Mouse (Mus musculus): ENCODE data around the gene Fam53b. TPM values are rescaled to one million over a fixed set of nuclear protein-coding genes. Genes with fewer than 3 reads are reported as not detected.

Gene Fam53b
- polyA plus RNA-seq, 1 experiment = 11.2 TPM

DNA sequence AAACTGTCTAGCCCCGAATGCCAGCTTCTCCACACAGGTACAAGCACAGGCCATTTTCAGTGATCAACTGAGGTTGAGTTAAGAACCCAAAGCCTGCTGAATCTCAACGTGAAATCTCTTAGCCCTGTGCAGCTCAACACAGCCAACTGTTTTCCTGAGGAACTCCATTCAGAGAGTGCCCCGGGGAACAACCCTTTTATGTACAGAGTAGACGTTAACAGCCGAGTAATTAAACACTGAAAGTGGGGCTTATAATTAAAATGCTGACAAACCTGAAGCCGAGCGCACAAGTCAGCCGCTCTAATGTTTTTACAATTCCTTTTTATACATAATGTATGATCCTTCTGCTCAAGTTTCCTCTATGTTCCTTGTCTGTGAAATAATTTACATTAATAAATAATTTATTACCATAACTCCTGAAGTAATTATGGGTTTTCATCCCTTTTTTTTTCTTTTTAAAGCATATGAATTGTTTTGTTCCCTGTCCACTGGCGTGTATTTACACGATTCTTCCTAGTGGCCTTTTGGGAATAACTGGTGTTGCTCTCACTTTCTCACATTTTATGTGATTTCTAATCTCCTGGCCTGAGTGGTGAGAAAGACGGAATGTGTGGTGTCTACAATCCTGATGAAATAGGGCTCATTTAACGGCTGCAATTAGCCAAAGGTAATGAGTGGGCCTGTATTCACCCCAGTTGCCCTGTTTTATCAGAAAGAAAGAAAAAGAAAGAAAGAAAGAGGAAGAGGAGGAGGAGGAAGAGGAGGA lies 46.3 kb downstream of the Fam53b start:
- DNase-seq (ENCODE audit: low spot score) = no peak

DNA sequence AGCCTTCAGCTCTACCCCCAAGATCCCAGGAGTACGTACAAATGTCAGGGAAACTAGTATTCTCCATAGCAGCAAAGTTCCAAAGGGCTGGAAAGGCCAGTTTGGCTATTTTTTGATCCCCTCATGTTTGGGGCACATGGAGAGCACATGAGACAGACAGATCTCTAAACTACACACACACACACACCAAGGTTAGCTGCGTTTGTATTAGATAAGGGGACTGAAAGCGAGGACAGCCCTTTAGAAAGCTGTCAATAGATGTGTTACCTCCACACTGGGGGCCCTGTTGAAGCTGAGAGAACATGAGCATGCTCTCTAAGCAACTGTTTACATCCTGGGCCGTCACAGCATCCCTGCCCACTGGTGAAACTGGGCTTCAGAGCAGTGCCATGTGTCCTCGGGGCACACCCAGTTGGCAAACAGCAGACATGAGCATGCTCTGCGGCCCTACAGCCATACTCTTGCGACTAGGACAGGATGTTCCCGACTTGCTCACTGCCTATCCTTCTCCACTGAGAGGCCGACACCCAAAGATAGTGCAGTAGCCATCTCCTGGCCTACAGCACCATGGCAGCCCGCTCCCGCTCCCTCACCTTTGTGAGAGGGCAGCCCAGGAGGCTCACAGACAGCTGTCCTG lies 47.3 kb downstream of the Fam53b start:
- DNase-seq (ENCODE audit: low spot score) = no peak

DNA sequence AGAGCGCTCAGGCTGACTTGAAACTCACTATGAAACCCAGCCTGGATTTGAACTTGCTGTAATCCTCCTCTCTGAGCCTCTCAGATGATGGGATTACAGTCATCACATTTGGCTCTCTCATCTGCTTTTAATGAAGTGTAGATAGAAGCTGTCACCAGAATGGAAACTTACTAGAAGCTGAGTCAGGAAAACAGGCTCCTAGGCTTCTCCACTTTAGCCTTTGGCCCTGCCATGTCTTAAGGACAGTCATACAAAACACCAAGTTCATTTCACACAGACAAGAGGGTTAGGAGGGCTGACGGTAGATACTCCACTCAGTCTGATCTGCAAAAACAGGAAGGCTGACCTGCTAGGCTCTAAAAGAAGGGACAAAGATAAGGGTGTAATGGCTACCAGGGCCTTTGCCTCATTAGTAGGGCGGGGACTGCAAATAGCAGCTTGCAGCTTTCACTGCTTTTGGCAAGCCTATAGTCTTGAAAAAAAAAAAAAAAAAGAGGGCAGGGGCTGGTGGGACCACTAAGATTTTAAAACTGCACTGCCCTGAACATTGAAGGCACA lies 48.0 kb downstream of the Fam53b start:
- DNase-seq (ENCODE audit: low spot score) = no peak

DNA sequence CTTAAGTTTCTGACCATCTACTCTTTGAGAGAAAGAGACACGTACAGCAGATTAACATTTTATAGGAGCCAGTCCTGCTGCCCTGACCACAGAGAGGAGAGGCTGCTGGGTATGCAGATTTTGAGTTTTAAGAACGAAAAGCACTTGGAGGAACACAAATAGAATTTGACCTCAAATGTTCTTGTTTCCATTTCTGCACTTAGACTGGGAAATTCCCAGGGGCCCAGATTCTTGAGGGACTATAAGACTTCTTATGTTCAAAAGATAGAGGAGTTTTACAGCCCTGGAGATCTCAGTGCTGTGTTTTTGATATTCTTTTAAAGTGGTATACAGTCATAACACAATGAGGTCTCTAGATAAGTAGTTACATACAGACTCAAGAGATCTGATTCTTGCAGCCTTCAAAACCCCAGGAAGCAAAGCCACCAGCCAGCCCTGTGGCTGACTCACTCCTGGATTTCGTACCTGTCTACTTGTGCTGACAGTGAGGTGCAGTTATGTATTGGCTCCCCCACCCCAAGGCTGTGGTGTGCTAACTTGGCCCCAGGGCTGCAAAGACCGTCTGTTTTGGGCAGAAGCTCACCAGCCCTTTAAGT lies 48.7 kb downstream of the Fam53b start:
- DNase-seq (ENCODE audit: low spot score) = no peak

DNA sequence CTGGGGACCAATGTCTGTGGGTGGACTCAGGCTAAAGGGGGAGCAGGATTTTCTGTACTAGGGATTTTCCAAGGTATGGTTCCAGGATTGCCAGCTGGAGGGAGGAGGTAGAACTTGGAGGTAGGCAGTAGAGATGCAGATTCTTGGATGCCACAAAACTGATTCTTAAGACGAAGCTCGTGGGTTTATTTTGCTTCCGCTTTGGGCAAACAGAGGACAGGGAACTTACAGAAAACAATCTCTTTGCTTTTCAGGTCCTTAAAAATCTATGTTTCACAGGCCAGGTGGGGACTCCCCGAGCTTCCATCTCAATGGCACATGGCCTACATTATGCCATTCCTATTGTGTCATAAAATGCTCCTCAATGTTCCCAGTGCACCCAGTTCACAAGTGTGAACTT lies 49.4 kb downstream of the Fam53b start:
- no peak for DNase-seq (ENCODE audit: low spot score)

DNA sequence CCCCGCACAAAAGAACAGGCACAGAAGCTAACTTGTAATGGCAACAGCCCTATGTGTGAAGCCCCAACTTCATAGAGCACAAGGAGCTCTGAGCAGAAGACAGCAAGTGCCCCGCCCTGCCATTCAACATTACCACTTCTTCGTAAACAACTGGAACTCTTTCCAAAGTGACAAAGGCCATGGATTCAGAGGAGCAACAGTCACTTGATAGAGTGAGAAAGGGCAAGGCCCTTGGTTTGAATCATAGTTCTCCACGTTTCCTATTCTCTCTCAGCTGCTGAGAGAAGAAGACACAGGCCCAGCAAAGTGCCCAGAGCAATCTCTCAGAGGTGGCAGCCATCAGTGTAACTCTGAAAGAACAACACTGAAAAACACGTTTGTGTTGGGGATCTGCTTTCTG lies 49.8 kb downstream of the Fam53b start:
- no peak for DNase-seq (ENCODE audit: low spot score)

DNA sequence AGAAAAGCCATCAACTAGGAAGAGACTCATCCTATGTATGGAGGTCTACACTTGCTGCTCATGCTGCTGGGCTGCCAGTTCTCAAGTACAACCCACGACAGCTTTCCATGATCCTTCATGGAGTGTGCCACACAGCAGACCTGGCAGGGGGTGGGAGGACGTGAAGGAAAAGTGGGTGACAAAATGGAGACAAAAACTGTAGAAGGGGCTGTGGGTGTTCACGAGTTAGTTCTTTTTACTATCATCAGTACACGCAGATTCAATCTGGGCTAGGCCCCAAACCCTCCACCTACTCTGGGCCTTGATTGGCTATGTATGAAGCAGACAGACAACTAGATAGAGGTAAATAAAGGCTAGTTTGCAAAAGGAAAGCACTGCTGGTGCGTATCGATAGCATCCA lies 50.3 kb downstream of the Fam53b start:
- DNase-seq (ENCODE audit: low spot score) = no peak

DNA sequence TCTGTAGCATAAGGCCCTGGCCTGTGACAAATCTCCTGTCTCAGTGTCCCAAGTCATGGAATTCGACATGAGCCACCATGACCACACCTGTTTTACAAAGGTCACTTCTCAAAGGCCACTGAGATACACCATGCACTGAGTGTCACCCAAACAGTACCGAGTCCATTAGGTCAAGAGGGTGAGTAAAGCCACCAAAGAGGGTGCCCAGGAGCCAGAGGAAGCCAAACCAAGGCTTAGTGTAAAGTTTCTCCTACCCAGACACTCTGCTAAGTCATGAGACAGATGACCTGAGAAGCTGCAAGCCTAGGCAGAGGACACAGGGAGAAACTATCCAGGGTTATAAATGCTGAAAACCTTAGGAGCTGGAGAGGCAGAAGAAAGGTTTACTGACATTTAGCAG lies 52.3 kb downstream of the Fam53b start:
- no peak for DNase-seq (ENCODE audit: low spot score)

DNA sequence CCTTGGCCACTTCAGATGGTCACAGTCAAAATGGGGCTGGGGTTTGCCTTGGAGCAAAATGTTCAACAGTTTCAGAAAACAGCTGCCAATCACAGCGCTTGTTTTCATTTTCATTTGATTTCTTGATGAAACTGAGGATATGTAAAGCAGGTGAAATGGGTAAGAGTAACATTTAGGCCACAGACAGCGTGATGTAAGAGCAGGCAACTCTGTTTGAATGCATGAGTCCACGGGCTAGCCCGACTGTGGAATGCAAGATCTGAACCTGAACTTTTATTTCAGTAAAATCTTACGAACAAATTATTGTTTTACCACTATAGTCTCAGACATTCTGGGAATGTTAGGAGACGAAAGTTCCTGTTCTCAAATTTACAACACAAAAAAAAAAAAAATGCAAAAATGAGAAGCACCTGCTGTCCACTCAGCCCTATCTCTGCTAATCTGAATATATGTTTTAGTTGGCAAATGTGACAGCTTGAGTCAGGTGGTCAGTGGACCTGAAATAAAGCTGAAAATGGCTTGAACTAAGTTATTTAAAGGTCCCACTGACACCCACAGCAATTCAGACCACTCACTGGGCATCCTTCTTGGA lies 53.0 kb downstream of the Fam53b start:
- DNase-seq (ENCODE audit: low spot score) = no peak

DNA sequence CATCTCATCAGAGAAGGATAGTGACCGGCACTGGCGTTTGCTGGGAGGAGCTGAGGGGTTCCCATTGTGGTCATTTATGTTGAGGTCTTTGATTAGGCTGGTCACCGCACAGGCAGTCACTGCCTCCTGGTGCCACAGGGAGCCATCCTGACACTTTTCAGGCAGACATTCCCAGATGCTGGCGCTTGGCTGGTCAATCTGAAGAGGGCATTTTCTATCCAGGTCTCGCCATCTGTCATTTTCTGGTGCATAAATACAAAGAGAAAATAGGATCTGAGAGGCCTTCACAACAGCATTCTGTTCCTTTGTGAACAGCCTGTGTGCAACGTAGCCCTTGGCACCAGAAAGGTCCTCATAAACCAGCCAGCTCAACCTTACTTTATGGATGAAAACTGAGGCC lies 53.8 kb downstream of the Fam53b start:
- DNase-seq (ENCODE audit: low spot score) = no peak

DNA sequence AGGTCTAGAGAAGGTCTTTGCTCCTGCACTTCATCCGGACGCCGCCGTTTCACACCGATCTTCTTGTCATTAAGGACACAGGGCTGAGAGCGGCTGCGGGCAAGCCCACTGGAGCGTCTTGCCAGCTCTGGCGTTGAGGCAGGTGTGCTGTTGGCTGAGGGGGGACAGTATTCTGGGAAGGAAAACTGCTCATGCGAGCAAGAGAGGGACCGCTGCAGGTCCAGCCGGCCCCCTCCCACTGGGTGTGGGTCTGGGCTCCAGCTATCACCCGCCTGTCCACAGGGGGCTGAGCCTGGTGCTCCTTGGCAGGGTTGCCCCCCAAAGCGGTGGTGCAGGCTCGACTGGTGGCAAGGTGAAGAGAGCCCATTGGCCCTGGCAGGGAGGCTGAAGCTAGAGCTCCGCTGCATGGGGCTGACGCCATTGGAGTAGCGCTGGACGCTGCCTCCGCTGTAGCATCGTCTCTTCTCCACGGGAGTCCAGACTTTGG lies 54.2 kb downstream of the Fam53b start:
- no peak for DNase-seq (ENCODE audit: low spot score)

DNA sequence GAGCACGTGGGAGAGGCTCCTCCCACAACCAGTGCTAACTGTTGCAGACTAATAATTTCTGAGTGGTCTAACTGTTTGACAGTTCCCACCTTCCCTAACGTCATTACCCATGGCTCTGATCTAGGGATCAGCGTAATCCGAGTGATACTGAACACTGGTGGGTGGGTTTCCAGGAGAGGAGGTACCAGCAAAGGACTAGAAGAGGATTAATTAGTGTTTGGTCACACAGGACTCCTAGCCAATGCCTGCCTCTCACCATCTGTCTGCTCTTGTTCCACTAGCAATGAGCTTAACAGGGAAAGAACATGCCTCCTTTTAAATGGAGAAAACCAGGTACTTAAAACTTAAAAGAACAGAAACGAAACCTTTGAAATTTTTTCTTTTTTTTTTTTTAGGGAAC lies 54.8 kb downstream of the Fam53b start:
- no peak for DNase-seq (ENCODE audit: low spot score)

DNA sequence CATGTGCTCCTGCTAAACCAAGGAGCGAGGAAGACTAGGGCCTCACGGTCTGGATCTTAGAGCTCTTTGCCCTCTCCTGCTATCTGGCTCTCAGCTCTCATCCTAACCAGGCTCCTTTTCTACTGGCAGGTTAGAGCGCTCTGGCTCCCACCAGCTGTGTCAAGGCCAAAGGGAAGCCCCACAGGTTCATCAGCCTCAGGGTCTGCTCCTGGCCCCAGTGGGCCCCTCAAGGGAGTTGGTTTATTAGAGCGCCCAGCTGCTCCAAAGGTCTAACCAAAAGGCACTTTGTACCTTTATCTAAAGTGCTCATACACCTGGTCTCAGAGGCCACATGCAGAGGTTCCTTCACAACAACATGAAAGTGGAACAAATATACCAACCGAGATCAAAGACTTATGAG lies 57.4 kb downstream of the Fam53b start:
- no peak for DNase-seq (ENCODE audit: low spot score)

DNA sequence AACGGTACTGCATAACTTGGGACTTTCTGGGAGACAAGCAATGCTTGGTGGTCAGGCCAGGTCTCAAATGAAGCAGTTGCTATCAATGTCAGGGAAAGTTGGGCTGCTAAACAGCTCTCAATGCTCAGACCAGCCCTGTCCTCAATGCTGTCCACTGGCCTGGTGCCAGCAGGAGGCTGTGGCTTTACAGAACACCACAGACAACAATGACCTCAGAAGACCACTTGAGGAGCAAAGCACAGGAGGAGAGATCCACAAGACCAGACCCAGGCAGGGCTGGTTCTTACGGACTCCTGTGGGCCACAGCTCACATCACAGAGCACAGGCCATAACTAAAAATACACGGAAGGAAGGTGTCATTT lies 59.3 kb downstream of the Fam53b start:
- DNase-seq (ENCODE audit: low spot score) = no peak

DNA sequence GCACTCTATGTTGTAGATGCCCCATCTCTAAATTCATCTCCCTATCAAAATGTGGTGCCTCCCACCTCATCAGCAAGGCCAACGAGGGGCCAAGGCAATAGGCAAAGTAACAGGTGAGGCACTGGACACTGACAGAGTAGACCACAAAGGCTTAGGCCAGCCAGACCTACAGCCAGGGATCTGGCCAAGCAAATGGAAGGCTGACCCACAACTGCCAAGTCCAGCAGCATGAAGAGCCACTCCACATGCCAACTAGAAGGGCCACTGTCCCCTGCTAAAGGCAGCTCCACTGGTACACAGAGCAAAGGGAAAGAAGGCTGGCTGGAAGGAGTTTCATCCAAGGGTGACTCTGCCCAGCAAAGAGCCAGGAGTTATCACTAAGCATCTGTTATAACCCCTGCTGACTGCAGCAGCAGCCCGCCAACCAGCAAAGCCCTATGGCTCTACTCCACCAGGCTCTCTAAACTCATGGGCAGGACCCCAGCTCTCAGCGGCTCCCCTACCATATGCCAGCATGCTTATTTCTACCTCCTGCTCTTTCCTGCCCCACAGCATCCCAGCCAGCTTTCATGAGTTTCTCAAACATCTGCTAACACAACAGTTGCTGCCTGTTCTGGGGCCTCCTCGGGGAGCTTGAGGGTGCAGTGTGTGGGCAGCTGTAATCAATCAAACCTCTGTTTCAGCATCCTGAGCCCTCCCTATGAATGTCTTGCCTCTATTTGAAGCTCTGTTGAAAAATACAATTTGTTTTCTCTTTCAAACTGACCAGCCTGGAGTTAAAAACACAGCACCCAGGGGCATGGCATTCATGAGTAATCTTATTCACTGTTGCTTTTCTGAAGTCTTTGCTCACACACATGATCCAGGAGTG lies 59.9 kb downstream of the Fam53b start:
- no peak for DNase-seq (ENCODE audit: low spot score)

DNA sequence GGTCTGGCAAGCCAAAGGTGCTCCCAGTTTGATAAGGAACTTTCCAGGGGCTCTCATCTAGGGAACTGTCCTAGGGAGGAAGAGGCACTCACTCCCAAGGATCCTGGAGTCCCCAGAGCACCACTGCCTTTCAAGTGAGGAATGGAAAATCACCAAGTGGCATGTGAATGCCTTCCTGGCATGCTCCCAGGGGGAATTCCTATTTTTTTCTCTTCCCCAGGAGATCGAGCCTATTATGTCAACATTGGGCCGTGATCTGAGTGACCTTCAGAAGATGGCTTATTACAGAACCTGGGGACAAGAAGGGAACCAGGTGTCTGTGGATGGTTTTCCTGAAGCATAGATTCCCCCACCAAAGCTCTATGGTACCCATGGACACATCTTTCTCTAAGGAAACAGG lies 62.0 kb downstream of the Fam53b start:
- DNase-seq (ENCODE audit: low spot score) = no peak

DNA sequence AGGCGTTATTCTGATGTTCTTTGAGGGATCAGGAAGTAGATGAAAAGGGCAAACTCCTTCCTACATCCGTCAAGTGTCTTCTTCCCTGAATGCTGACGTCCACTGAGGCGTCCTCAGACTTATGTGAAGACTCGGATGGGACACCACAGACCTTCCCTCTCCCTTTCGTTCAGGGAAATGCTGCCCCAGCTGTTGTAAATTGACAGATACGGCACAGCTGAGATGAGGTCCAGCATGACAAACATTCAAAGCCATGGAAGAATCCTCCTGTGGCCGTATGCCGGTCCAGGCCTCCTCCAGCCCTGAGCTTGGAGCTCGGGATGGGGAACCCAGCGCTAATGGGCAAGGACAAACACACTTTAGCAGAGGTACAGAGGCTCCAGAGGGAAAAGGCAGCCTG lies 64.2 kb downstream of the Fam53b start:
- DNase-seq (ENCODE audit: low spot score) = no peak

DNA sequence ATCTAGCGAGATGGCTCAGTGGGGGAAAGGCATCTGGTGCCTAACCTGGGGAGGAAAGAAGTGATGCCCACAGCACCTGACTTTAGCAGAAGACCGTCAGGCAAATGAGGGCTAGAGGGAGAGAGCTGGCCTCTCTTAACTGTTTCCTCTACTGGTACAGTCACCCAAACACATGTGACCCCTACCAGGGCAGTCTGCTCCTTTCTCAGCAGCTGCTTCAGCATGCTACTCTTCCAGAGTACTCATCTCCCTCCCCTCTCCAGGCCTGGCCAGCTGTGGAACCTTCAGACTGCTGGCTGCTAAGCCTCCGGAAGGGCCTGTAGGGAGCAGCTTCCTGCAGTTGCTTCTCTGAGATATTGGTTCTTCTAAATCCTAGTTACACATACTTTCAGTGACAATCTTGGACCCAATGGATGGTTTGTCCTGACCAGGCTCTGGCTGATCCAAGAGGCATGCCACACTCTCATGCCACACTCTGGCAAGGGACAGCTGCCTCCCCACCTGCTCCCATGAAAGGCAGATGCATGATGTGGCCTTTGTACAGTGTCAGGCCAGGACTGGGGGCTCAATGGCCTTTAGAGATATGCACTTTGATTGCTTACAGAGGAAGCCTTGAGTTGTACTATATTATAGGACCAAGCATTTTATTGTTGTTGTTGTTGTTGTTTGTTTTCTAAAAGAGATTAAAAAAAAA lies 65.5 kb downstream of the Fam53b start:
- no peak for DNase-seq (ENCODE audit: low spot score)

DNA sequence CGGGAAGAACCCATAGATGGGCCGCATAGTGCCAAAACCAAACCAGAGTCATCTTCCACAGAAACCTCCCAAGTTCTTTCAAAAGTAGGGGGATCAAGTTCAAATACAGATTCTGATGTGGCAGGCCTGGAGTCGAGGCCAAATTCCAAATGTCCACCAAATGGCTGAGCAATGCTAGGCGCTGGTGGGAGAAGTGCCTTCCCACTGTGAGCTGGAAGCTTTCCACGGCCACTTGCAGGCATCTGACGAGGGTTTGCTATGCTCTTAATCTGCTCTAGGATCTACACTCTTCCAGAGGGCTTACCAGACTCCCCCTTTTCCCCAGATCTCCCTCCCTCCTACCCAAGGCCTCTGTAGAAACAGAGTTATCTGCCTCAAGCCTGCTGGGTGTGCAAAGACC lies 66.6 kb downstream of the Fam53b start:
- no peak for DNase-seq (ENCODE audit: low spot score)

DNA sequence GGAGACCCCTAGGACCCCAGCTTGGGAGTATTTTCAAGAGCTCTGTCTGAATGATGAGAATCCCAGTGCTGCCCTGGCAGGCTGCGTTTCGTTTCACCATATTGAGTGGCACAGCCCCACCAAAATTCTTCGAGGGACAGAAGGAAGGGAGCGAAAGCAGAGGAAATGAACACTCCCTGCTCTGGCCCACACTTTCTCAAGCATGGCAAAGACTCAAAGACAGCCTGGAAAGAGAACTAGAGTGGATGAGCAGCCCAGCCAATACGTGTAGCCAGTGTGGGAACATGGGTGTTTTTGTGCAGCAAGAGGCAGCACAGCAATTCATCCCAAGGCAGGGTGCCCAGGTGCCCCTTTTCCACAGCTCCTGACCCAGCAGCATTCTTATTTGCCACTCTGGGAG lies 70.8 kb downstream of the Fam53b start:
- DNase-seq (ENCODE audit: low spot score) = no peak

DNA sequence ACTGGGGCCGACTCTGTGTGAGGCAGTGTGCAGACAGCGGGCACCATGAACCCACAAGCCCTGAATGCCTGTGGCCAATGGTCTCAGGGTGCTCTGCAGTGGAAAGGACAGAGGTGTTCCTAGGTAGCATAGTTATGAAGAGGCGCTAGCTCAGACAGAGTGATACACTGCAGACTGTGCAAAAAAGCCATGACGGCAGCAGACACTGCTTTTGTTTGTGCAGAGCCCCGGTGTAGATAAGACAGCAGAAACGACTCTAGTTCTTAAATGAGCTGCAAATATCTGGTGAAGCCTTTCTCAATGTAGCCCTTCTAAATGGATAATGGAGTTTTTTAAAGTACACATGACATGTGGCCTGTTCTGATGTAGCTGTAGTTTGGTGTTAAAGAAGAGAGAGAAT lies 73.9 kb downstream of the Fam53b start:
- no peak for DNase-seq (ENCODE audit: low spot score)

Data from urinary bladder, adult 2 months (tissue).